In genomic region chrX:150588023-150588764, GRCm38 (mm10) we compare ENCODE assay signal across 7 mouse cellular contexts. TPM values are rescaled to one million over a fixed set of nuclear protein-coding genes. Genes with fewer than 3 reads are reported as not detected.
DNase-seq lines count a peak whose midpoint lies in the region; ATAC-seq and TF ChIP-seq lines count a peak whose summit lies in the region.

Gene Pfkfb1, plus strand, starts transcription at chrX:150588229.

- H3K27ac ChIP-seq in embryonic facial prominence, embryonic 12.5 days = peak within 1 kb of the TSS; percentile 84
- peak within 1 kb of the TSS; percentile 61 for H3K27ac ChIP-seq in kidney, adult 2 months (ENCODE audit: insufficient read depth, low read depth, low read length)
- H3K27ac ChIP-seq in limb, embryonic 12.5 days = peak within 1 kb of the TSS; percentile 83
- peak within 1 kb of the TSS; percentile 80 for H3K27ac ChIP-seq in midbrain, embryonic 15.5 days
- H3K27ac ChIP-seq in spleen, adult 2 months (ENCODE audit: insufficient read depth, low read length) = peak within 1 kb of the TSS; percentile 78

- no peaks in the 10 kb centered on the region for H3K4me1 ChIP-seq in embryonic facial prominence, embryonic 12.5 days
- peaks cover 3% of the 10 kb centered on the region; the same call in 1 of the 2 replicates for H3K4me1 ChIP-seq in kidney, adult 2 months (ENCODE audit: control insufficient read depth, insufficient read depth, low read length)
- no peaks in the 10 kb centered on the region for H3K4me1 ChIP-seq in limb, embryonic 12.5 days (replicated peaks)
- H3K4me1 ChIP-seq in midbrain, embryonic 15.5 days = peaks cover 3% of the 10 kb centered on the region
- H3K4me1 ChIP-seq in spleen, adult 2 months (ENCODE audit: control insufficient read depth, insufficient read depth, insufficient read length) = no peaks in the 10 kb centered on the region

- no peak for TF ChIP-seq POLR2A in kidney, adult 2 months (IDR thresholded peaks at IDR 0.05; ENCODE audit: low read depth, low read length)
- TF ChIP-seq POLR2A in spleen, adult 2 months (IDR thresholded peaks at IDR 0.05; ENCODE audit: low read depth, low read length) = no peak

- H3K27me3 ChIP-seq in embryonic facial prominence, embryonic 12.5 days = no peaks in the 10 kb centered on the region
- H3K27me3 ChIP-seq in kidney, adult 2 months (replicated peaks; ENCODE audit: control insufficient read depth, insufficient read depth, low read length) = no peaks in the 10 kb centered on the region
- H3K27me3 ChIP-seq in limb, embryonic 12.5 days = peaks cover 15% of the 10 kb centered on the region
- H3K27me3 ChIP-seq in midbrain, embryonic 15.5 days (replicated peaks) = no peaks in the 10 kb centered on the region
- no peaks in the 10 kb centered on the region for H3K27me3 ChIP-seq in spleen, adult 2 months (ENCODE audit: control insufficient read depth, insufficient read depth, low read length)

- WGBS in embryonic facial prominence, embryonic 12.5 days = 16% methylated on average over 35 of the region's 35 CpGs
- under 1% methylated on average over 35 of the region's 35 CpGs for WGBS in kidney, adult 2 months
- WGBS in limb, embryonic 12.5 days = 19% methylated on average over 35 of the region's 35 CpGs
- 21% methylated on average over 35 of the region's 35 CpGs for WGBS in midbrain, embryonic 15.5 days
- 21% methylated on average over 35 of the region's 35 CpGs for WGBS in spleen, adult 2 months

- ATAC-seq in embryonic facial prominence, embryonic 12.5 days (ENCODE audit: insufficient number of reproducible peaks, insufficient read depth, low FRiP score, low TSS enrichment) = peak; percentile 93
- peak; percentile 94 for ATAC-seq in limb, embryonic 12.5 days (ENCODE audit: insufficient number of reproducible peaks, insufficient read depth, low FRiP score, low TSS enrichment, low read depth)
- peak; percentile 96 for ATAC-seq in midbrain, embryonic 15.5 days (replicated peaks)

- DNase-seq in adrenal gland, postnatal 25 days = peak; percentile 81
- peak; percentile 98 for DNase-seq in heart, adult 11 months
- DNase-seq in kidney, adult 2 months = peak; percentile 89
- DNase-seq in spleen, adult 2 months (ENCODE audit: low read depth in 1 of 2, low spot score in 2 of 2) = peak; percentile 39 to 69

- peak within 1 kb of the TSS; percentile 48 for H3K9ac ChIP-seq in embryonic facial prominence, embryonic 12.5 days
- peak within 1 kb of the TSS; percentile 66 for H3K9ac ChIP-seq in limb, embryonic 12.5 days (replicated peaks)
- peak within 1 kb of the TSS; percentile 55 for H3K9ac ChIP-seq in midbrain, embryonic 15.5 days

- H3K4me3 ChIP-seq in embryonic facial prominence, embryonic 12.5 days = peak within 1 kb of the TSS; percentile 49
- H3K4me3 ChIP-seq in kidney, adult 2 months (ENCODE audit: insufficient read depth, low read depth, low read length) = peak within 1 kb of the TSS; percentile 76
- peak within 1 kb of the TSS; percentile 50 for H3K4me3 ChIP-seq in limb, embryonic 12.5 days (replicated peaks)
- H3K4me3 ChIP-seq in midbrain, embryonic 15.5 days = peak within 1 kb of the TSS; percentile 56
- H3K4me3 ChIP-seq in spleen, adult 2 months (ENCODE audit: extremely low read depth, insufficient read depth, insufficient read length) = peak within 1 kb of the TSS; percentile 70

- H3K36me3 ChIP-seq in embryonic facial prominence, embryonic 12.5 days = 0 out of 2 replicates have a peak, but pooled peaks cover 9% of the 10 kb centered on the region
- H3K36me3 ChIP-seq in kidney, adult 2 months (ENCODE audit: control insufficient read depth, insufficient read depth, low read length) = no peaks in the 10 kb centered on the region
- H3K36me3 ChIP-seq in limb, embryonic 12.5 days = peaks cover 18% of the 10 kb centered on the region; the same call in 1 of the 2 replicates
- no peaks in the 10 kb centered on the region for H3K36me3 ChIP-seq in midbrain, embryonic 15.5 days (replicated peaks)
- no peaks in the 10 kb centered on the region; the same call in 1 of the 2 replicates for H3K36me3 ChIP-seq in spleen, adult 2 months (ENCODE audit: control insufficient read depth, insufficient read depth, low read length)

- H3K4me2 ChIP-seq in embryonic facial prominence, embryonic 12.5 days (replicated peaks) = peak within 1 kb of the TSS; percentile 52
- peak within 1 kb of the TSS; percentile 59 for H3K4me2 ChIP-seq in limb, embryonic 12.5 days
- peak within 1 kb of the TSS; percentile 56 for H3K4me2 ChIP-seq in midbrain, embryonic 15.5 days

- TF ChIP-seq CTCF in kidney, adult 2 months (conservative IDR thresholded peaks at IDR 0.05; ENCODE audit: insufficient read depth, insufficient read length, low read depth, low read length) = 0 out of 2 replicates have a peak, but pooled peaks have one; percentile 26
- peak; percentile 39; the same call in 1 of the 2 replicates for TF ChIP-seq CTCF in spleen, adult 2 months (IDR thresholded peaks at IDR 0.05; ENCODE audit: extremely low read depth, insufficient read depth, insufficient read length, insufficient replicate concordance)

- no peaks in the 10 kb centered on the region for H3K9me3 ChIP-seq in embryonic facial prominence, embryonic 12.5 days
- H3K9me3 ChIP-seq in limb, embryonic 12.5 days = no peaks in the 10 kb centered on the region
- no peaks in the 10 kb centered on the region for H3K9me3 ChIP-seq in midbrain, embryonic 15.5 days

RNA-seq across cellular contexts. Expression of gene Pfkfb1, which starts in this region (rescaled TPM):
- total RNA-seq in adrenal gland, postnatal 25 days (2021) = 12.1 and 13.2 TPM in 2 replicates
- polyA plus RNA-seq in embryonic facial prominence, embryonic 12.5 days (2016; fragmentation: Nextera tagmentation; extraction: Ambion mirVana) = 7.3 and 7.9 TPM in 2 replicates
- polyA plus RNA-seq in kidney, adult 2 months (2012; rRNA removed) = 5.5 and 5.8 TPM in 2 replicates
- polyA plus RNA-seq in limb, embryonic 12.5 days (2016; fragmentation: Nextera tagmentation; extraction: Ambion mirVana) = 6.6 and 7.3 TPM in 2 replicates
- 4.8 and 5.1 TPM in 2 replicates for polyA plus RNA-seq in midbrain, embryonic 15.5 days (2015; fragmentation: Nextera tagmentation; extraction: Ambion mirVana)
- 1.9 TPM in 2 replicates for polyA plus RNA-seq in spleen, adult 2 months (2012; rRNA removed)

Comparison
In these comparisons a context has a peak if more than half of its experiments do, and no peak if none do; other contexts are left out.
1. Peak in every context shown above with its lines: DNase-seq, ATAC-seq, H3K4me3 ChIP-seq and H3K27ac ChIP-seq.